Mouse (Mus musculus): ENCODE data around the gene Greb1.

GRCm38 (mm10) chr12:16734698-16735097 lies 66.0 kb downstream of the Greb1 start:
- no peak for TF ChIP-seq CTCF (IDR thresholded peaks at IDR 0.05; ENCODE audit: low read depth, low read length)
- TF ChIP-seq GATA2 (IDR thresholded peaks at IDR 0.05; ENCODE audit: borderline replicate concordance, low read depth, low read length) = no peak
- no peak for TF ChIP-seq GATA1 (IDR thresholded peaks at IDR 0.05; ENCODE audit: borderline replicate concordance, low read length)
- no peak for TF ChIP-seq TAL1 (conservative IDR thresholded peaks at IDR 0.05; ENCODE audit: low read depth, low read length)

Measured in G1E (cell line).